Comparison of ENCODE assay signal across 1 mouse cellular context in genomic region chr5:141017927-141018700, GRCm38 (mm10).
TF ChIP-seq lines count a peak whose summit lies in the region.

No protein-coding gene starts in this region.

TF ChIP-seq in CH12.LX, 34 proteins besides CTCF, POLR2A, EP300 and RAD21 (continued from another document):
- no peak for TF ChIP-seq ZKSCAN1 (IDR thresholded peaks at IDR 0.05; ENCODE audit: borderline replicate concordance, low read depth, low read length)
- TF ChIP-seq PAX5 (IDR thresholded peaks at IDR 0.05; ENCODE audit: low read length): no peak
- peak; percentile 77 for TF ChIP-seq JUND (conservative IDR thresholded peaks at IDR 0.05; ENCODE audit: low read depth, low read length)
